ENCODE assay signal across 19 mouse cellular contexts in the genomic region with DNA sequence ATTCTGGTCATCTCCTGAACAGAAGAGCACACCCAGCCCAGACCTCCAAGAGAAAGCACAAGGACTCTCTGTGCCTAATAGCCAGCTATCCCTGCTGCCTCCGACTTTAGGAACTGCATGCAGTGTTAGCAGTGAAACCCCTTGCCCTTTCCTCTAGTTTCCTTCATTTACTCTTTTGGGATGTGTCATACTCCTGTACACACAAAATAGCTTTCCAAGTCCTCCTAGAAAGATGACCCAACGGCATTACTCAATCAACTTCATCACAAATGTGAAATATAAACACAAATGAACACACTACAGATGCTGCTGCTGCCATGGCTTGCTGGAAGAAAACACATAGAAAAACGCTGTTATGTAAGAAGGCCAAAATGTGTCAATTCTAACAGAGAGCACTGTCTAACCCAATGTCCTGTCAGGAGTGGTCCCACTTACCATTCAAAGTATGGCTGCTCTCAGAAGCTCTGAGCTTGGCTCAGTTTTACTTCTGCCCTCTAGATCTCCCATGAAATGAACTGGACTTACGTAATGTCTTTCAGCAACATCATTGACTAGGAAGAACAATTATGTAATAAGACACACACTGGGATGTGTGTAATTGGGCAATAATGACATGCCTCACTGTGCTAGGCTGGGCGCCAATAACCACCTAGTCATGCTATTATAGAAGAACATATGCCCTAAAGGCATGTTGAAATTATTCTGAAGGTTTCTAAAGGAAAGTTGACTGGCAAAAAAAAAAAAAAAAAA.
DNase-seq lines count a peak whose midpoint lies in the region; ATAC-seq lines count a peak whose summit lies in the region.
"Had no signal": no experiment of that assay in that cellular context is flagged by ENCODE, and none has a peak within 500 bp of the region (broad histone marks: within the 10 kb centered on the region; RNA-seq: fewer than 3 reads in every experiment).

No protein-coding gene starts in this region.

- no peak overlapping the region for H3K27ac ChIP-seq in midbrain, embryonic 11.5 days (ENCODE audit: low read depth, low read length)
- H3K27ac ChIP-seq in midbrain, embryonic 14.5 days (replicated peaks; ENCODE audit: low read depth, low read length): no peak overlapping the region
- H3K27ac ChIP-seq: embryonic facial prominence, embryonic 13.5 days; forebrain, embryonic 13.5 days; hindbrain, embryonic 15.5 days; layer of hippocampus, adult 2 months; midbrain, embryonic 15.5 days; neural tube, embryonic 15.5 days had no signal

- H3K4me1 ChIP-seq in midbrain, embryonic 11.5 days (ENCODE audit: control insufficient read depth, insufficient read depth, low read length): no peaks in the 10 kb centered on the region
- H3K4me1 ChIP-seq in midbrain, embryonic 14.5 days (ENCODE audit: control insufficient read depth, insufficient read depth, low read length): peaks cover 4% of the 10 kb centered on the region; the same call in 1 of the 2 replicates

- no peaks in the 10 kb centered on the region for H3K27me3 ChIP-seq in midbrain, embryonic 11.5 days (ENCODE audit: control insufficient read depth, insufficient read depth, low read length)
- no peaks in the 10 kb centered on the region for H3K27me3 ChIP-seq in midbrain, embryonic 14.5 days (ENCODE audit: control insufficient read depth, insufficient read depth, low read length)
- H3K27me3 ChIP-seq: embryonic facial prominence, embryonic 13.5 days; forebrain, embryonic 13.5 days; hindbrain, embryonic 15.5 days; midbrain, embryonic 15.5 days; neural tube, embryonic 15.5 days had no signal

- WGBS in midbrain, embryonic 11.5 days: 86% methylated on average over 5 of the region's 5 CpGs
- WGBS in midbrain, embryonic 14.5 days: 93% methylated on average over 5 of the region's 5 CpGs

- H3K4me3 ChIP-seq in midbrain, embryonic 11.5 days (ENCODE audit: low read depth, low read length): no peak overlapping the region
- H3K4me3 ChIP-seq in midbrain, embryonic 14.5 days (replicated peaks; ENCODE audit: low read depth, low read length): no peak overlapping the region
- H3K4me3 ChIP-seq: embryonic facial prominence, embryonic 13.5 days; forebrain, embryonic 13.5 days; hindbrain, embryonic 15.5 days; layer of hippocampus, adult 2 months; midbrain, embryonic 15.5 days; neural tube, embryonic 15.5 days had no signal

- ATAC-seq in midbrain, embryonic 11.5 days (ENCODE audit: low FRiP score): no peak
- no peak for ATAC-seq in midbrain, embryonic 14.5 days (ENCODE audit: low FRiP score, low TSS enrichment)
- peak; percentile 70; the same call in 1 of the 2 replicates for ATAC-seq in neutrophil, adult 5-6 weeks (ENCODE audit: extremely low read depth, insufficient number of reproducible peaks, low FRiP score, poor library complexity, severe bottlenecking)
- ATAC-seq: forebrain, embryonic 13.5 days; midbrain, embryonic 15.5 days had no signal

- H3K36me3 ChIP-seq in midbrain, embryonic 11.5 days (ENCODE audit: control insufficient read depth, insufficient read depth, low read length): no peaks in the 10 kb centered on the region
- H3K36me3 ChIP-seq in midbrain, embryonic 14.5 days (ENCODE audit: control insufficient read depth, insufficient read depth, low read length): no peaks in the 10 kb centered on the region
- H3K36me3 ChIP-seq: embryonic facial prominence, embryonic 13.5 days; hindbrain, embryonic 15.5 days; midbrain, embryonic 15.5 days; neural tube, embryonic 15.5 days had no signal

- no peaks in the 10 kb centered on the region for H3K9me3 ChIP-seq in midbrain, embryonic 11.5 days (ENCODE audit: control insufficient read depth, low read length)
- H3K9me3 ChIP-seq in midbrain, embryonic 14.5 days (ENCODE audit: control insufficient read depth, low read length): no peaks in the 10 kb centered on the region
- H3K9me3 ChIP-seq: embryonic facial prominence, embryonic 13.5 days; forebrain, embryonic 13.5 days; hindbrain, embryonic 15.5 days; midbrain, embryonic 15.5 days; neural tube, embryonic 15.5 days had no signal

- peak; percentile 32 for DNase-seq in adrenal gland, adult 8-10 months
- DNase-seq in adrenal gland, adult 18-20 months (ENCODE audit: low spot score in 2 of 2): no peak
- peak; percentile 59 for DNase-seq in midbrain, embryonic 11.5 days (ENCODE audit: low spot score, missing footprints)
- no peak for DNase-seq in midbrain, embryonic 14.5 days
- peak; percentile 71 for DNase-seq in gonadal fat pad, adult 2 months (ENCODE audit: low read depth)
- DNase-seq in kidney, adult 9 months: no peak
- no peak for DNase-seq in B cell, adult 2 months
- DNase-seq: cerebellum, adult 9-10 months; kidney, adult 2 months; lung, embryonic 14.5 days; right cerebral cortex, postnatal 14 days; thymus, postnatal 14 days had no signal

- H3K4me2 ChIP-seq in midbrain, embryonic 11.5 days: no peak overlapping the region
- no peak overlapping the region for H3K4me2 ChIP-seq in midbrain, embryonic 14.5 days (ENCODE audit: low read length)
- H3K4me2 ChIP-seq: embryonic facial prominence, embryonic 13.5 days; forebrain, embryonic 13.5 days; hindbrain, embryonic 15.5 days; lung, embryonic 14.5 days; midbrain, embryonic 15.5 days; neural tube, embryonic 15.5 days had no signal

- no peak overlapping the region for H3K9ac ChIP-seq in midbrain, embryonic 11.5 days (ENCODE audit: low read length)
- no peak overlapping the region for H3K9ac ChIP-seq in midbrain, embryonic 14.5 days (replicated peaks; ENCODE audit: low read length)
- H3K9ac ChIP-seq: embryonic facial prominence, embryonic 13.5 days; forebrain, embryonic 13.5 days; hindbrain, embryonic 15.5 days; lung, embryonic 14.5 days; midbrain, embryonic 15.5 days; neural tube, embryonic 15.5 days had no signal

Comparison
In these comparisons a context has a peak if more than half of its experiments do, and no peak if none do; other contexts are left out.
1. DNase-seq: peak in adrenal gland, adult 8-10 months (single experiment), midbrain, embryonic 11.5 days (single experiment) and gonadal fat pad, adult 2 months (single experiment); none in adrenal gland, adult 18-20 months (0 of 2), midbrain, embryonic 14.5 days (single experiment), kidney, adult 9 months (single experiment) and B cell, adult 2 months (0 of 2).